Mouse (Mus musculus): ENCODE data around the gene Lrrc46. TPM values are rescaled to one million over a fixed set of nuclear protein-coding genes. Genes with fewer than 3 reads are reported as not detected.

Gene Lrrc46
- polyA plus RNA-seq, 1 experiment from 2014 or later = 4.0 TPM

- H3K4me1 ChIP-seq (ENCODE audit: control insufficient read depth, insufficient read depth, low read length) = peaks cover 20% of the 10 kb centered on the region
- ATAC-seq = peak; percentile 23; the same call in 1 of the 2 replicates
- H3K36me3 ChIP-seq (ENCODE audit: control insufficient read depth, insufficient read depth, low read length) = peaks cover 13% of the 10 kb centered on the region
- peak overlapping the region; percentile 84 for H3K9ac ChIP-seq (ENCODE audit: low read depth, low read length)
- peak overlapping the region; percentile 74 for H3K4me3 ChIP-seq (ENCODE audit: low read depth, low read length)
- peak overlapping the region; percentile 85 for H3K4me2 ChIP-seq (ENCODE audit: low read length)
- H3K27me3 ChIP-seq (ENCODE audit: control insufficient read depth, insufficient read depth, low read depth, low read length) = no peaks in the 10 kb centered on the region
- H3K27ac ChIP-seq (ENCODE audit: low read length) = peak overlapping the region; percentile 72
- WGBS = 21% methylated on average over 13 of the region's 13 CpGs
- no peaks in the 10 kb centered on the region for H3K9me3 ChIP-seq (replicated peaks; ENCODE audit: control insufficient read depth, low read length, poor library complexity, severe bottlenecking)
Measured at GRCm38 (mm10) chr11:97050944-97051586, 9.9 kb upstream of the Lrrc46 start.

- H3K4me1 ChIP-seq (ENCODE audit: control insufficient read depth, insufficient read depth, low read length) = peaks cover 20% of the 10 kb centered on the region
- WGBS = 5% methylated on average over 18 of the region's 18 CpGs
- ATAC-seq = peak; percentile 90
- H3K27me3 ChIP-seq (ENCODE audit: control insufficient read depth, insufficient read depth, low read depth, low read length) = no peaks in the 10 kb centered on the region
- peak within 1 kb of the TSS; percentile 84 for H3K9ac ChIP-seq (ENCODE audit: low read depth, low read length)
- H3K36me3 ChIP-seq (ENCODE audit: control insufficient read depth, insufficient read depth, low read length) = peaks cover 13% of the 10 kb centered on the region; the same call in 1 of the 2 replicates
- H3K4me2 ChIP-seq (ENCODE audit: low read length) = peak within 1 kb of the TSS; percentile 85
- peak within 1 kb of the TSS; percentile 74 for H3K4me3 ChIP-seq (ENCODE audit: low read depth, low read length)
- no peaks in the 10 kb centered on the region for H3K9me3 ChIP-seq (replicated peaks; ENCODE audit: control insufficient read depth, low read length, poor library complexity, severe bottlenecking)
- peak within 1 kb of the TSS; percentile 72 for H3K27ac ChIP-seq (ENCODE audit: low read length)
Measured at GRCm38 (mm10) chr11:97050216-97050943, 9.2 kb upstream of the Lrrc46 start, which contains the start of gene Osbpl7. Osbpl7 (plus strand) TSS chr11:97050628.

GRCm38 (mm10) chr11:97049492-97050085, 8.4 kb upstream of the Lrrc46 start:
- H3K4me2 ChIP-seq (ENCODE audit: low read length) = no peak overlapping the region
- peaks cover 6% of the 10 kb centered on the region; the same call in 1 of the 2 replicates for H3K36me3 ChIP-seq (ENCODE audit: control insufficient read depth, insufficient read depth, low read length)
- H3K9ac ChIP-seq (ENCODE audit: low read depth, low read length) = no peak overlapping the region
- H3K4me3 ChIP-seq (ENCODE audit: low read depth, low read length) = no peak overlapping the region
- 89% methylated on average over 6 of the region's 6 CpGs for WGBS
- H3K9me3 ChIP-seq (replicated peaks; ENCODE audit: control insufficient read depth, low read length, poor library complexity, severe bottlenecking) = no peaks in the 10 kb centered on the region
- ATAC-seq = no peak
- H3K4me1 ChIP-seq (ENCODE audit: control insufficient read depth, insufficient read depth, low read length) = peaks cover 20% of the 10 kb centered on the region
- H3K27me3 ChIP-seq (ENCODE audit: control insufficient read depth, insufficient read depth, low read depth, low read length) = no peaks in the 10 kb centered on the region
- no peak overlapping the region for H3K27ac ChIP-seq (ENCODE audit: low read length)

- Histone ChIP-seq H3K4me1 (ENCODE audit: control insufficient read depth, insufficient read depth, low read length) (peaks cover 20% of the 10 kb centered on the region), H3K36me3 (ENCODE audit: control insufficient read depth, insufficient read depth, low read length) (peaks cover 2% of the 10 kb centered on the region; the same call in 1 of the 2 replicates), H3K27ac (ENCODE audit: low read length) (no peak overlapping the region), H3K4me3 (ENCODE audit: low read depth, low read length) (no peak overlapping the region), H3K4me2 (ENCODE audit: low read length) (no peak overlapping the region), H3K9ac (ENCODE audit: low read depth, low read length) (no peak overlapping the region), H3K27me3 (ENCODE audit: control insufficient read depth, insufficient read depth, low read depth, low read length) (no peaks in the 10 kb centered on the region), H3K9me3 (replicated peaks; ENCODE audit: control insufficient read depth, low read length, poor library complexity, severe bottlenecking) (no peaks in the 10 kb centered on the region)
- ATAC-seq = no peak
- 86% methylated on average over 8 of the region's 8 CpGs for WGBS
Measured at GRCm38 (mm10) chr11:97048090-97048650, 7.0 kb upstream of the Lrrc46 start.

- Histone ChIP-seq H3K4me1 (ENCODE audit: control insufficient read depth, insufficient read depth, low read length) (peaks cover 19% of the 10 kb centered on the region), H3K9ac (ENCODE audit: low read depth, low read length) (no peak overlapping the region), H3K27ac (ENCODE audit: low read length) (no peak overlapping the region), H3K27me3 (ENCODE audit: control insufficient read depth, insufficient read depth, low read depth, low read length) (no peaks in the 10 kb centered on the region), H3K9me3 (replicated peaks; ENCODE audit: control insufficient read depth, low read length, poor library complexity, severe bottlenecking) (no peaks in the 10 kb centered on the region), H3K4me2 (ENCODE audit: low read length) (no peak overlapping the region), H3K4me3 (ENCODE audit: low read depth, low read length) (no peak overlapping the region), H3K36me3 (ENCODE audit: control insufficient read depth, insufficient read depth, low read length) (peaks cover 2% of the 10 kb centered on the region; the same call in 1 of the 2 replicates)
- ATAC-seq = no peak
- WGBS = 78% methylated on average over 7 of the region's 7 CpGs
Measured at GRCm38 (mm10) chr11:97045861-97046260, 4.7 kb upstream of the Lrrc46 start.

- WGBS = 97% methylated on average over 8 of the region's 8 CpGs
Measured at GRCm38 (mm10) chr11:97044902-97045301, 3.7 kb upstream of the Lrrc46 start.

GRCm38 (mm10) chr11:97040301-97041021, 746 bp downstream of the Lrrc46 start:
- peaks cover 17% of the 10 kb centered on the region for H3K4me1 ChIP-seq (ENCODE audit: control insufficient read depth, insufficient read depth, low read length)
- H3K36me3 ChIP-seq (ENCODE audit: control insufficient read depth, insufficient read depth, low read length) = no peaks in the 10 kb centered on the region
- H3K4me3 ChIP-seq (ENCODE audit: low read depth, low read length) = peak overlapping the region; percentile 65
- H3K27me3 ChIP-seq (ENCODE audit: control insufficient read depth, insufficient read depth, low read depth, low read length) = no peaks in the 10 kb centered on the region
- WGBS = 52% methylated on average over 12 of the region's 12 CpGs
- peak overlapping the region; percentile 83 for H3K4me2 ChIP-seq (ENCODE audit: low read length)
- H3K9ac ChIP-seq (ENCODE audit: low read depth, low read length) = peak overlapping the region; percentile 66
- no peak overlapping the region; the same call in 1 of the 2 replicates for H3K27ac ChIP-seq (ENCODE audit: low read length)
- no peaks in the 10 kb centered on the region for H3K9me3 ChIP-seq (replicated peaks; ENCODE audit: control insufficient read depth, low read length, poor library complexity, severe bottlenecking)
- ATAC-seq = no peak

More at GRCm38 (mm10) chr11:97044902-97045301, 3.7 kb upstream of the Lrrc46 start:
- H3K27me3 ChIP-seq (ENCODE audit: control insufficient read depth, insufficient read depth, low read depth, low read length) = no peaks in the 10 kb centered on the region
- H3K9me3 ChIP-seq (replicated peaks; ENCODE audit: control insufficient read depth, low read length, poor library complexity, severe bottlenecking) = no peaks in the 10 kb centered on the region
- H3K9ac ChIP-seq (ENCODE audit: low read depth, low read length) = no peak overlapping the region
- H3K4me1 ChIP-seq (ENCODE audit: control insufficient read depth, insufficient read depth, low read length) = peaks cover 17% of the 10 kb centered on the region
- no peak overlapping the region for H3K4me2 ChIP-seq (ENCODE audit: low read length)
- H3K36me3 ChIP-seq (ENCODE audit: control insufficient read depth, insufficient read depth, low read length) = peaks cover 2% of the 10 kb centered on the region; the same call in 1 of the 2 replicates
- no peak overlapping the region for H3K4me3 ChIP-seq (ENCODE audit: low read depth, low read length)
- no peak for ATAC-seq
- H3K27ac ChIP-seq (ENCODE audit: low read length) = no peak overlapping the region

- H3K4me2 ChIP-seq (ENCODE audit: low read length) = no peak overlapping the region
- no peak overlapping the region for H3K4me3 ChIP-seq (ENCODE audit: low read depth, low read length)
- no peaks in the 10 kb centered on the region for H3K9me3 ChIP-seq (replicated peaks; ENCODE audit: control insufficient read depth, low read length, poor library complexity, severe bottlenecking)
- H3K27ac ChIP-seq (ENCODE audit: low read length) = no peak overlapping the region
- peaks cover 17% of the 10 kb centered on the region for H3K4me1 ChIP-seq (ENCODE audit: control insufficient read depth, insufficient read depth, low read length)
- WGBS = 66% methylated on average over 7 of the region's 7 CpGs
- ATAC-seq = no peak
- no peaks in the 10 kb centered on the region for H3K36me3 ChIP-seq (ENCODE audit: control insufficient read depth, insufficient read depth, low read length)
- H3K9ac ChIP-seq (ENCODE audit: low read depth, low read length) = no peak overlapping the region
- H3K27me3 ChIP-seq (ENCODE audit: control insufficient read depth, insufficient read depth, low read depth, low read length) = no peaks in the 10 kb centered on the region
Measured at GRCm38 (mm10) chr11:97038881-97039280, 2.3 kb downstream of the Lrrc46 start.
